Mouse (Mus musculus): ENCODE results near the gene Olfr1441.

Olfr1441 gene

GRCm38 (mm10) chr19:12462851-12463721, 45.9 kb downstream of the Olfr1441 start:
- no peak for DNase-seq (ENCODE audit: low spot score in 2 of 2)

GRCm38 (mm10) chr19:12463722-12464035, 46.4 kb downstream of the Olfr1441 start:
- no peak for DNase-seq (ENCODE audit: low spot score in 2 of 2)

GRCm38 (mm10) chr19:12464127-12464526, 46.9 kb downstream of the Olfr1441 start:
- no peak for DNase-seq (ENCODE audit: low spot score in 2 of 2)

GRCm38 (mm10) chr19:12464674-12465073, 47.4 kb downstream of the Olfr1441 start:
- no peak for DNase-seq (ENCODE audit: low spot score in 2 of 2)

GRCm38 (mm10) chr19:12465530-12466144, 48.4 kb downstream of the Olfr1441 start:
- DNase-seq (ENCODE audit: low spot score in 2 of 2), result no peak

GRCm38 (mm10) chr19:12466204-12466603, 49.0 kb downstream of the Olfr1441 start:
- DNase-seq (ENCODE audit: low spot score in 2 of 2), result peak; percentile 66 to 79

- peak in 1 of 2 experiments; percentile 29 for DNase-seq (ENCODE audit: low spot score in 2 of 2)
These were observed 50.2 kb downstream of the Olfr1441 start for GRCm38 (mm10) chr19:12467436-12467835.

- peak; percentile 43 to 55 for DNase-seq (ENCODE audit: low spot score in 2 of 2)
These were observed 54.6 kb downstream of the Olfr1441 start for GRCm38 (mm10) chr19:12471866-12472265.

GRCm38 (mm10) chr19:12472381-12472976, 55.2 kb downstream of the Olfr1441 start:
- DNase-seq (ENCODE audit: low spot score in 2 of 2), result no peak

Measured in spleen, postnatal 36 days (tissue).